Mouse (Mus musculus): Measurements from ENCODE around the gene Stx5a.
A peak's percentile ranks its signal among the peaks of the same experiment; 100 is the strongest.
"Not testable (repeated sequence)": the region's sequence is repeated elsewhere in the genome, so short reads cannot be mapped to it uniquely, and the experiment has no call there.

Stx5a gene

DNA sequence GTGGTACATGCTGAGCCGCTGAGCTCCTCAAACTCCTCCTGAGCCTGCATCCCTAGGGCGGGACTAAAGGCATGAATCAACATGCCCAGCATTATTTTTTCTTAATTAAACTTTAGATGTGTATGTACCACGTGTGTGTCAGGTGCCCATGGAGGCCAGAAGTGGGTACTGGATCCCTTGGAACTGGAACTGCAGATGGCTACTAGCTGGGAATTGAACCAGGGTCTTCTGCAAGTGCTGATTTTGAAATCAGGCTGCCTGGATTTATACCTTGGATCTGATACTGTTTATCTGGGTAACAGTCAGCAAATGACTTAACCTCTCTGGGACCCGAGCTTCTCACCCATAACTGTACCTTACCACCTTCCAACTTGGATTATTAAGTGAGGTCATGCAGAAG is 19.2 kb upstream of the Stx5a start:
- H3K27me3 ChIP-seq (ENCODE audit: insufficient read depth, low read length) = no peaks in the 10 kb centered on the region
- peak overlapping the region; percentile 93 for H3K4me3 ChIP-seq (replicated peaks; ENCODE audit: low read length)
- TF ChIP-seq POU5F1 (IDR thresholded peaks at IDR 0.05; ENCODE audit: borderline replicate concordance, low read length) = no peak
- no peak for TF ChIP-seq NANOG (IDR thresholded peaks at IDR 0.05; ENCODE audit: borderline replicate concordance, low read length)
- TF ChIP-seq CTCF (conservative IDR thresholded peaks at IDR 0.05; ENCODE audit: low read length) = no peak
- H3K36me3 ChIP-seq (ENCODE audit: insufficient read depth, low read length) = peaks cover 44% of the 10 kb centered on the region
- peaks cover 50% of the 10 kb centered on the region for H3K4me1 ChIP-seq (replicated peaks; ENCODE audit: low read depth, low read length)
- no peaks in the 10 kb centered on the region for H3K9me3 ChIP-seq (ENCODE audit: low read length)

DNA sequence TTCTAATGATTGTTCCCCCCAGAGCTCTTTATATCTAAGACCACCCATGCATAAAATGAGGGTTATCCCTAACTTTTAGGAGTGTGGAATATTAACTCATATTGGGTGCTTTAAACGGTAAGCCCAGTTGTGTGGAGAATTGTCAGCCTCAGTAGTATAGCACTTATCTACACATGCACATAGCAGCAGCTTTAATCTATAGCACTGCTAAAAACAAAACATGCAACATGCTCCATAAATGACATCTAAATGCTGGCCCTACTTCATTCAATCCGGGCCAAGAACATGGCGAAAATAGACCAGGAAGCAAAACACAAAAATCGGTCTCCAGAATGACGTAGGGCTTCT is 18.7 kb upstream of the Stx5a start:
- Histone ChIP-seq H3K36me3 (ENCODE audit: insufficient read depth, low read length) (peaks cover 46% of the 10 kb centered on the region), H3K4me1 (replicated peaks; ENCODE audit: low read depth, low read length) (peaks cover 45% of the 10 kb centered on the region), H3K27me3 (ENCODE audit: insufficient read depth, low read length) (no peaks in the 10 kb centered on the region), H3K9me3 (ENCODE audit: low read length) (no peaks in the 10 kb centered on the region), H3K4me3 (replicated peaks; ENCODE audit: low read length) (peak overlapping the region; percentile 93)
- TF ChIP-seq CTCF (conservative IDR thresholded peaks at IDR 0.05; ENCODE audit: low read length) (no peak), NANOG (IDR thresholded peaks at IDR 0.05; ENCODE audit: borderline replicate concordance, low read length) (no peak), POU5F1 (IDR thresholded peaks at IDR 0.05; ENCODE audit: borderline replicate concordance, low read length) (no peak)

DNA sequence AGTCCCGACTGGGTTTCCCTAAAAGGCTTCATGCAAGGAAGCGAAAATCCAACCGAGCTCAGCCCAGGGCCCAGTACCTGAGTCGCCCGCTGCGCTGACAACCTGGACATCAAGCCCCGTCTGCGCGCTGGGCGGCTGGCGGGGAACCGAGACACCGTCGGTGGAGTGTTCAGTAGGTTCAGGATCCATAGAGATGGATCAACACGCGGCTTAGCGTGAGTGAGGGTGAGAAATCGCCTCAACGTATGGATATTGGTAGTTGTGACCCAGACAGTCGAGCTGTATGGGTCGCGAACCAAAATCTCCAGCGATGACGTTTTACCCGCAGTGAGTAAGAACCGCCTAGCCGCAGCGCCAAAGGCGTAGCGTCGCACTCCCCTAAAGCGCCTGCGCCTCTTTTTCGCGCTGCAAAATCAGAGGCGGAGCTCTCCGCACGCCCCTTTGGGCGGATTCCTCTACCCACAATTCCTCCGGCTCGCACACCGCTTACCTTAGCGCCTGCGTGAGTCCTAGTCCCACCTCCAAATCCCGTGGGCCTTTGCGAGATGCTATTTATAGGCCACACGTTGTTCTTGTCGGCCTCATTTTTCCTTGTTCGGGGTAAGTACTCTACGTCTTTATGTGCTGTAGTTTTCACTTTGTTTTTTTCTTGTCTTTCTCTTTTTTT is 18.2 kb upstream of the Stx5a start, which contains the start of gene Slc3a2:
Gene Slc3a2, minus strand, starts transcription at position 463 of the 667 bp plus-strand sequence.
- H3K9me3 ChIP-seq (ENCODE audit: low read length) = no peaks in the 10 kb centered on the region
- H3K27me3 ChIP-seq (ENCODE audit: insufficient read depth, low read length) = no peaks in the 10 kb centered on the region
- H3K4me3 ChIP-seq (replicated peaks; ENCODE audit: low read length) = peak within 1 kb of the TSS; percentile 93
- TF ChIP-seq POU5F1 (IDR thresholded peaks at IDR 0.05; ENCODE audit: borderline replicate concordance, low read length) (no peak), CTCF (conservative IDR thresholded peaks at IDR 0.05; ENCODE audit: low read length) (no peak), NANOG (IDR thresholded peaks at IDR 0.05; ENCODE audit: borderline replicate concordance, low read length) (no peak)
- H3K36me3 ChIP-seq (ENCODE audit: insufficient read depth, low read length) = peaks cover 46% of the 10 kb centered on the region
- H3K4me1 ChIP-seq (replicated peaks; ENCODE audit: low read depth, low read length) = peaks cover 40% of the 10 kb centered on the region

DNA sequence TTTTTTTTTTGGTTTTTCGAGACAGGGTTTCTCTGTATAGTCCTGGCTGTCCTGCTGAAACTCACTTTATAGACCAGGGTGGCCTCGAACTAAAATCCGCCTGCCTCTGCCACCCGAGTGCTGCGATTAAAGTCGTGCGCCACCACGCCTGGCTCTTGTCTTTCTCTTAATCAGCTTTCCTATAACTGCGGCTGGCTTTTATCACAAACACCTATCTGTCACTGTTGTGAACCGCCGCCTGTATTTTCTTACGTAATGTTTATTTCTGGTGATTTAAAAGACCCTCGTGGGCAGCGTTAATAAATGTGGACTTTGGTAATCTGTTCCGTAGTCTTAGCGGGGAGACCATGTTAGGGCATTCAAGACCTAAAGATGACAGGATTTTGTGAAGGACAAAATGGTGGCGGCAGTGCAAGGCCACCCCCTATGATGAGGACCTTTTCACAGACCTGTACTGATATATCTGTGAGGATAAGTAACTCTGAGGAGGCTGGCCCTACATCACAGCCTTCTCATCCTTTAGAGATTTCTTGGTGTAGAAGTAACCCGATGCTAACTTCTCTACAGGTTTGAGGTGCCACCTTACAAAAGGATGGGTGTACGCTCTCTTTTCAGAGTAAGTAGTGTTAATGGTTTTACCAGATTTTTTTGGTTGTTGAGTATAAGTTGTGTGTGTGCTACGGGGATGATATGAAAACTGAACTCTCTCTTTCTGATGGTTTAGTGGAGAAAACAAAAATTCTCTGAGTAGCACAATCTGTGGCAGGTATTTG is 17.5 kb upstream of the Stx5a start:
- Histone ChIP-seq H3K4me1 (replicated peaks; ENCODE audit: low read depth, low read length) (peaks cover 37% of the 10 kb centered on the region), H3K4me3 (replicated peaks; ENCODE audit: low read length) (peak overlapping the region; percentile 93), H3K27me3 (ENCODE audit: insufficient read depth, low read length) (no peaks in the 10 kb centered on the region), H3K9me3 (ENCODE audit: low read length) (no peaks in the 10 kb centered on the region), H3K36me3 (ENCODE audit: insufficient read depth, low read length) (peaks cover 46% of the 10 kb centered on the region)
- no peak for TF ChIP-seq NANOG (IDR thresholded peaks at IDR 0.05; ENCODE audit: borderline replicate concordance, low read length)

DNA sequence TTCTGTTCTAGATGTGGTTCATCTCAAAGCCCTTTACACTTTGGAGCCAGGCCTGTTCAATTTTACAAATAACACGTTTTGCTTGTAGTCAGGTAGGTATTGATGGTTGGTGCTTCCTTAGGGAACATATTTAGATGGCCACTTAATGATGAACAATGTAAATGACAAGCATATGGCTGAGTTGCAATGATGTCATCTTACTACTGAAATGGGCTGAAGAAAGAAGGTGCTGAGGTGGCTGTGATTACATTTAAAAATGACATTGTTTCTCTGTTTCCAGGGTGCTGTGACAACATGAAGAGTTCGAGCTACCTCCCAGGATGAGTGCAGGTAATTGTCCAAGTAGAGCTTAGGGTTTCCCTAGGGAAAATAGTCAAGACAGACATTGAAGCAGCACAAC is 16.8 kb upstream of the Stx5a start:
- Histone ChIP-seq H3K9me3 (ENCODE audit: low read length) (no peaks in the 10 kb centered on the region), H3K4me1 (replicated peaks; ENCODE audit: low read depth, low read length) (peaks cover 34% of the 10 kb centered on the region), H3K27me3 (ENCODE audit: insufficient read depth, low read length) (no peaks in the 10 kb centered on the region), H3K4me3 (replicated peaks; ENCODE audit: low read length) (peak overlapping the region; percentile 93), H3K36me3 (ENCODE audit: insufficient read depth, low read length) (peaks cover 46% of the 10 kb centered on the region)
- TF ChIP-seq POU5F1 (IDR thresholded peaks at IDR 0.05; ENCODE audit: borderline replicate concordance, low read length) = no peak
- TF ChIP-seq NANOG (IDR thresholded peaks at IDR 0.05; ENCODE audit: borderline replicate concordance, low read length) = no peak
- TF ChIP-seq CTCF (conservative IDR thresholded peaks at IDR 0.05; ENCODE audit: low read length) = no peak

DNA sequence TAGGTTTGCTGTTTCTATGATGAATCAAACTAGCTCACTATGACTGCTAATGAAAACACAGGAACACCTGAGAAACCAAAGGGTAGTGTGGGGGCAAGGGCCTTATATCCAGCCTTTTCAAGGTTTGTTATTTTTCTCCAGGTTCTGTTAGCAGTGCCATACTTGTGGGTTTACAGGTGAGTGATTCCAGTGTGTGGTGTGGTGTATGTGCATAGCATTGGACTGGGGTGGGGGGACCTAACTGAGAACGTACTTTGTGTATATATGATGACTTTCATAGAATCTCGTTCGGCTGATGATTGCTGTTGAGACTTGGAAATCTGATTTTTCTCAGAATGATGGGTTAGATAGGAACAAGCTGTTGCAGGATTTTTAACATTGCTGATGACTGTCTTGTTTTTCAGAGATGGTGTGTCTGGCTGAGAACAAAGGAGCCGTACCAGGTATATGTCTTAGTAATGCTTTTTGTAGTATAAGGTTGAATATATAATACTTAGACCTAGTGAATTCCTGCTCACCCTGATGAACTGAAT is 16.1 kb upstream of the Stx5a start:
- TF ChIP-seq CTCF (conservative IDR thresholded peaks at IDR 0.05; ENCODE audit: low read length) (no peak), POU5F1 (IDR thresholded peaks at IDR 0.05; ENCODE audit: borderline replicate concordance, low read length) (no peak), NANOG (IDR thresholded peaks at IDR 0.05; ENCODE audit: borderline replicate concordance, low read length) (no peak)
- Histone ChIP-seq H3K4me1 (replicated peaks; ENCODE audit: low read depth, low read length) (peaks cover 32% of the 10 kb centered on the region), H3K36me3 (ENCODE audit: insufficient read depth, low read length) (peaks cover 41% of the 10 kb centered on the region), H3K9me3 (ENCODE audit: low read length) (no peaks in the 10 kb centered on the region), H3K4me3 (replicated peaks; ENCODE audit: low read length) (peak overlapping the region; percentile 93), H3K27me3 (ENCODE audit: insufficient read depth, low read length) (no peaks in the 10 kb centered on the region)

DNA sequence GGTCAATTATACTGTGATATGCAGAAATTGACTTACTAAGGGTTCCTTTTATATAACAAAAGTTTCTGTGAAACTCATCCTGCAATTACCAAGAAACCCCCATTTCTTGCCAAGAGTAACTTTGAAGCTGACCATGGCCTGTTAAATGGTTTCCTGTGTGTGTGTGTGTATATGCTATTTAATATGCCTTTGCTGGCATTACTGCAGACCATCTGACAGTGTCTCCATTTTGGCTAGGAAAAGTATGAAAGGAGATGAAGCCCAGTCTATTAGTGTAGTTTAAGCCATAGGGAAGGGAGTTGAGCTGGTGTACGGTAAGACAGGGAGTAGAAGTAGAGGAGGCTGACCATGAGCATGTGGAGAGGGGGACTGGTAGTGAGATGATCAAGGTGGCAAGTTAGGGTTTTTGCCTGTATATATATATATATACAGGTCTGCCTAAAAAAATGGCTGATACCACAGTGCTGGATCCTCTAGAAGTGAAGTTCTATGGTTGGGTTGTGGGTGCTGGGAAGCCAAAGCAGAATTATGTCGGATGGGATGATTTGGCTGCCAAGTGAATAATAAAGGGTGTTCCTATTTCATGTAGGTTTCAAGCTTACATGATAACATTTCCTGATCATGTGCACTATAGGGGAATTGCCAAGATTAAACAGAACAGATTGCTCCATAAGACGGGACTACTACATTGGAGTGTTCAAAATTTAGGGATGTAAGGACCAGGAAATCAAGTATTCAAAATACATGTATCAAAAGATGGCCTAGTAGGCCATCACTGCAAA is 14.4 kb upstream of the Stx5a start:
- no peak for TF ChIP-seq NANOG (IDR thresholded peaks at IDR 0.05; ENCODE audit: borderline replicate concordance, low read length)
- no peak for TF ChIP-seq CTCF (conservative IDR thresholded peaks at IDR 0.05; ENCODE audit: low read length)
- TF ChIP-seq POU5F1 (IDR thresholded peaks at IDR 0.05; ENCODE audit: borderline replicate concordance, low read length) = no peak
- Histone ChIP-seq H3K4me3 (replicated peaks; ENCODE audit: low read length) (peak overlapping the region; percentile 93), H3K4me1 (replicated peaks; ENCODE audit: low read depth, low read length) (peaks cover 17% of the 10 kb centered on the region), H3K36me3 (ENCODE audit: insufficient read depth, low read length) (peaks cover 36% of the 10 kb centered on the region), H3K9me3 (ENCODE audit: low read length) (no peaks in the 10 kb centered on the region), H3K27me3 (ENCODE audit: insufficient read depth, low read length) (no peaks in the 10 kb centered on the region)

DNA sequence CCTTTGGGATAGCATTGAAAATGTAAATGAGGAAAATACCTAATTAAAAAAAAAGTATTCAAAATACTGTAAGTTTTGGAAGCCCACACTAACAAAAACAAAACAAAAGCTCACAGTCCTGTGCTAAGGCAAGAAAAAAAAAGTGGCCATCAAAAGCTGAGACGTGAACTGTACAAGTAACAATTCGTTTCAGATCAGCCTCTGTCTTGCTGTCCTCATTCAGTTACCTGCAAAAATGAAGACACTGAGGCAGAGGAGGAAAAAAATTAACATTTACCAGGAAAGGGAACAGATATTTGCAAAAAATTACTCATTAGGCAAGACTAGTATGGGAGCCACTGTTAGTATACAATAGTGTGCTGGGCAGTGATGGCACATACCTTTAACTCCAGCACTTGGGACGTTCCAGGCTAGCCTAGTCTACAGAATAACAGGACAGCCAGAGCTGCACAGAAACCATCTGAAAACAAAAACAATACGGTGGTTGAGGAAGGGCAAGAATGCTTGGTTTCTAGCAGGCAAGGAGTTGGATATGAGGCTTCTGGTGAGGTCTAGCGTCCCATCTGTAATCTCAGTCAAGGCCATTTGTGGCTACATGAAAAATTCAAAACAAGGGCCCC is 13.6 kb upstream of the Stx5a start:
- no peak overlapping the region for H3K4me3 ChIP-seq (replicated peaks; ENCODE audit: low read length)
- H3K36me3 ChIP-seq (ENCODE audit: insufficient read depth, low read length) = peaks cover 36% of the 10 kb centered on the region
- H3K4me1 ChIP-seq (replicated peaks; ENCODE audit: low read depth, low read length) = peaks cover 12% of the 10 kb centered on the region; the same call in 1 of the 2 replicates
- peaks cover 3% of the 10 kb centered on the region for H3K9me3 ChIP-seq (ENCODE audit: low read length)
- no peaks in the 10 kb centered on the region for H3K27me3 ChIP-seq (ENCODE audit: insufficient read depth, low read length)
- TF ChIP-seq POU5F1 (IDR thresholded peaks at IDR 0.05; ENCODE audit: borderline replicate concordance, low read length) = no peak
- TF ChIP-seq NANOG (IDR thresholded peaks at IDR 0.05; ENCODE audit: borderline replicate concordance, low read length) = no peak
- no peak for TF ChIP-seq CTCF (conservative IDR thresholded peaks at IDR 0.05; ENCODE audit: low read length)

DNA sequence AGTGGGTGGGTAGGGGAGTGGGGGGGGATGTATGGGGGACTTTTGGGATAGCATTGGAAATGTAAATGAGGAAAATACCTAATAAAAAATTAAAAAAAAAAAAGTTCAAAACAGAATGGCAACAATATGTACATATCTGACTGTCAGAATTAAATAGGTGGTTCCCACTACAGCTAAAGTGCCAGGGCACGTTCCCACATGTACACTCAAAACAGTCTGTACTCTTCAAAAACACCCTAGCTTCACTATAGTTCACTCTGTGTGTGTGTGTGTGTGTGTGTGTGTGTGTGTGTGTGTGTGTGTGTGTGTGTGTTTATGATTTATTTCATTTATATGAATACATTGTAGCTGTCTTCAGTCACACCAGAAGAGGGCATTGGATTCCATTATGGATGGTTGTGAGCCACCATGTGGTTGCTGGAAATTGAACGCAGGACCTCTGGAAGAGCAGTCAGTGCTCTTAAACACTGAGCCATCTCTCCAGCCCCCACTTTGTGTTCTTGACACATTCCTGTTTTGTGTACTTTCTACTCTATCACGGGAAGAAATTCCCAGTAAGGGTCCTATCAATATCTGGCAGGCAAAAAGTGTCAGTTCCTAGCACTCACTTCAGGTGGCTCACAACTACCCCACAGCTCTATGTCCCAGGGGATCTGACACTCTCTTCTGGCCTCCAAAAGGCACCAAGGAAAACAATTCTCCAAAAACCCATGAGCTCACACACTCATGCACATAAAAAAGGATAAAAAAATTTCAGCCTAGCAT is 12.7 kb upstream of the Stx5a start:
- H3K36me3 ChIP-seq (ENCODE audit: insufficient read depth, low read length) = peaks cover 36% of the 10 kb centered on the region
- peaks cover 12% of the 10 kb centered on the region; the same call in 1 of the 2 replicates for H3K4me1 ChIP-seq (replicated peaks; ENCODE audit: low read depth, low read length)
- not testable (repeated sequence) for H3K4me3 ChIP-seq (replicated peaks; ENCODE audit: low read length); H3K27me3 ChIP-seq (ENCODE audit: insufficient read depth, low read length); H3K9me3 ChIP-seq (ENCODE audit: low read length)

All from E14TG2a.4 (cell line).